Mouse (Mus musculus) megakaryocyte, embryonic 14.5 days (primary cell): ENCODE data around the gene Nfib.

Experiments used
- FLI1 ChIP-seq: IDR thresholded peaks from 2 replicates; pipeline ENCODE4 v1.6.1; 2012; ENCODE audit warnings: low read length, inconsistent platforms, mixed read lengths
- GATA1 ChIP-seq: IDR thresholded peaks from 3 replicates; pipeline ENCODE4 v1.6.1; 2012; ENCODE audit warnings: mixed read lengths, low read length, inconsistent platforms, borderline replicate concordance

GRCm38 (mm10) chr4:82586637-82587036 is 118.9 kb downstream of the Nfib start:
- TF ChIP-seq GATA1 (no peak), FLI1 (no peak)
